ENCODE assay signal across 8 mouse cellular contexts in the genomic region with DNA sequence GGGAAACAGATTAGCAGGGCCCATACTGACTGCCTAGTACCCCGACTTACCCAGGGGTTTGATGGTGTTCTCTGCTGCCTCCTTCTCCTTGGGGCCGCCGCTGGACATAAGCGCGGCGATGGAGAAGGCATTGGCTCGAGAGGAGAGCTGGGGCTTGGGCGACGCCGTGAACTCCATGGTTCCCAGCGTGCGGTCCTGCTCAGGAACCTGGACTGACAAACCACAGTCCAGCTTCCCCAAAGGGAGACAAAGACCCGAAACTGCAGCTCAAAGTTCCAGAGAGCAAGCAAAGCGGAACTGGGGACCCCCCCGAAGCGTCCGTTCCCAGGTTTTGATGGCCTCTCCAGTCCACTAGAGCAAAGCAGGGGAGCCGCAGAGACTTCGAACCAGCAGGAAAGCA. TPM values are rescaled to one million over a fixed set of nuclear protein-coding genes. Genes with fewer than 3 reads are reported as not detected.
DNase-seq lines count a peak whose midpoint lies in the region; ATAC-seq and TF ChIP-seq lines count a peak whose summit lies in the region.

No protein-coding gene starts in this region.

- no peak for TF ChIP-seq CTCF in bone marrow macrophage, adult 2 months (IDR thresholded peaks at IDR 0.05; ENCODE audit: low read depth, low read length)
- no peak for TF ChIP-seq CTCF in liver, postnatal 0 days (IDR thresholded peaks at IDR 0.05; ENCODE audit: low read depth)

- no peak for DNase-seq in heart, postnatal 25 days (ENCODE audit: low spot score)
- no peak for DNase-seq in liver, postnatal 0 days
- no peak for DNase-seq in thymus, postnatal 14 days
- DNase-seq in left cerebral cortex, postnatal 36 days (ENCODE audit: low spot score in 2 of 2) = no peak
- DNase-seq in gastrocnemius, postnatal 4 days (ENCODE audit: low spot score in 2 of 2) = no peak

- peaks cover 6% of the 10 kb centered on the region; the same call in 1 of the 2 replicates for H3K36me3 ChIP-seq in heart, embryonic 11.5 days (ENCODE audit: control insufficient read depth, insufficient read depth, low read length)
- H3K36me3 ChIP-seq in hindbrain, embryonic 12.5 days = no peaks in the 10 kb centered on the region
- no peaks in the 10 kb centered on the region for H3K36me3 ChIP-seq in liver, postnatal 0 days (replicated peaks; ENCODE audit: insufficient read depth, low read length)

- intact Hi-C loops in heart, postnatal 25 days (cut with DNase I) = loop anchor here (5.0 kb wide), 1 partner anchor 124 kb away; no protein-coding TSS in a partner anchor
- intact Hi-C loops in left cerebral cortex, postnatal 36 days (cut with DNase I) = no loop called here

- peaks cover 13% of the 10 kb centered on the region for H3K4me1 ChIP-seq in heart, embryonic 11.5 days (ENCODE audit: control insufficient read depth, insufficient read depth, low read length)
- H3K4me1 ChIP-seq in bone marrow macrophage, adult 2 months (ENCODE audit: control insufficient read depth, insufficient read depth, low read length) = peaks cover 5% of the 10 kb centered on the region; the same call in 1 of the 2 replicates
- H3K4me1 ChIP-seq in hindbrain, embryonic 12.5 days = peaks cover 28% of the 10 kb centered on the region
- peaks cover 6% of the 10 kb centered on the region for H3K4me1 ChIP-seq in liver, postnatal 0 days (ENCODE audit: insufficient read depth)

- H3K4me3 ChIP-seq in heart, embryonic 11.5 days (ENCODE audit: low read depth, low read length) = peak overlapping the region; percentile 79
- H3K4me3 ChIP-seq in bone marrow macrophage, adult 2 months (ENCODE audit: insufficient read depth, low read length) = peak overlapping the region; percentile 16
- peak overlapping the region; percentile 29 for H3K4me3 ChIP-seq in hindbrain, embryonic 12.5 days
- peak overlapping the region; percentile 34 for H3K4me3 ChIP-seq in liver, postnatal 0 days (ENCODE audit: low read depth, low read length)

- WGBS in heart, embryonic 11.5 days (ENCODE audit: insufficient replicate concordance) = under 1% methylated on average over 19 of the region's 19 CpGs
- 0% methylated on average over 19 of the region's 19 CpGs for WGBS in hindbrain, embryonic 12.5 days
- 2% methylated on average over 19 of the region's 19 CpGs for WGBS in liver, postnatal 0 days (ENCODE audit: insufficient replicate concordance)

- H3K27me3 ChIP-seq in heart, embryonic 11.5 days (ENCODE audit: control insufficient read depth, insufficient read depth, low read length) = no peaks in the 10 kb centered on the region
- peaks cover 91% of the 10 kb centered on the region for H3K27me3 ChIP-seq in hindbrain, embryonic 12.5 days
- H3K27me3 ChIP-seq in liver, postnatal 0 days (ENCODE audit: insufficient read depth, low read length) = peaks cover 92% of the 10 kb centered on the region

- no peak for TF ChIP-seq POLR2A in bone marrow macrophage, adult 2 months (IDR thresholded peaks at IDR 0.05; ENCODE audit: borderline replicate concordance, low read depth, low read length)

- H3K9ac ChIP-seq in heart, embryonic 11.5 days (ENCODE audit: low read depth, low read length) = peak overlapping the region; percentile 98
- no peak overlapping the region for H3K9ac ChIP-seq in hindbrain, embryonic 12.5 days
- peak overlapping the region; percentile 46 for H3K9ac ChIP-seq in liver, postnatal 0 days (replicated peaks)

- H3K9me3 ChIP-seq in heart, embryonic 11.5 days (replicated peaks; ENCODE audit: control insufficient read depth, low read length) = no peaks in the 10 kb centered on the region
- no peaks in the 10 kb centered on the region for H3K9me3 ChIP-seq in hindbrain, embryonic 12.5 days (replicated peaks)
- H3K9me3 ChIP-seq in liver, postnatal 0 days (ENCODE audit: low read length) = no peaks in the 10 kb centered on the region

- no peak for TF ChIP-seq EP300 in liver, postnatal 0 days (IDR thresholded peaks at IDR 0.05; ENCODE audit: low read depth)

- peak overlapping the region; percentile 99 for H3K27ac ChIP-seq in heart, embryonic 11.5 days (ENCODE audit: low read depth, low read length)
- no peak overlapping the region for H3K27ac ChIP-seq in bone marrow macrophage, adult 2 months (ENCODE audit: insufficient read depth, low read depth, low read length)
- no peak overlapping the region for H3K27ac ChIP-seq in hindbrain, embryonic 12.5 days
- H3K27ac ChIP-seq in liver, postnatal 0 days (ENCODE audit: low read depth) = 0 out of 2 replicates have a peak overlapping the region, but pooled peaks have one; percentile 22

- peak overlapping the region; percentile 86 for H3K4me2 ChIP-seq in heart, embryonic 11.5 days
- H3K4me2 ChIP-seq in hindbrain, embryonic 12.5 days (replicated peaks) = peak overlapping the region; percentile 41
- H3K4me2 ChIP-seq in liver, postnatal 0 days (ENCODE audit: low read depth, low read length) = peak overlapping the region; percentile 42; the same call in 1 of the 2 replicates

- ATAC-seq in heart, embryonic 11.5 days (replicated peaks; ENCODE audit: insufficient number of reproducible peaks, low FRiP score, low TSS enrichment) = no peak
- peak; percentile 21; the same call in 1 of the 2 replicates for ATAC-seq in hindbrain, embryonic 12.5 days (ENCODE audit: low FRiP score)
- ATAC-seq in liver, postnatal 0 days = no peak

RNA-seq across cellular contexts. Expression of a gene that starts 0.4 kb away (rescaled TPM):
- 60.0 and 80.5 TPM in 2 replicates for polyA plus RNA-seq in heart, embryonic 11.5 days (2014; fragmentation: Nextera tagmentation; extraction: Ambion mirVana)
- 10 to 100 TPM; 88.9 to 92.6 TPM for total RNA-seq in heart, postnatal 25 days (2021)
- polyA plus RNA-seq in bone marrow macrophage, adult 2 months (2012; ENCODE audit: insufficient read depth, insufficient read length, missing spikeins) = not detected in 2 replicates
- 3.0 and 3.1 TPM in 2 replicates for polyA plus RNA-seq in hindbrain, embryonic 12.5 days (2016; fragmentation: Nextera tagmentation; extraction: Ambion mirVana)
- polyA plus RNA-seq in liver, postnatal 0 days (2015; fragmentation: Nextera tagmentation; extraction: Ambion mirVana) = 0.44 and 0.58 TPM in 2 replicates
- total RNA-seq in left cerebral cortex, postnatal 36 days (2021) = not detected
- under 1 TPM in 1 of 2 experiments, not detected in 1; 0.25 TPM for total RNA-seq in gastrocnemius, postnatal 4 days (2021)

Comparison
In these comparisons a context has a peak if more than half of its experiments do, and no peak if none do; other contexts are left out.
1. H3K27ac ChIP-seq: peak in heart, embryonic 11.5 days (single experiment) and liver, postnatal 0 days (single experiment); none in bone marrow macrophage, adult 2 months (single experiment) and hindbrain, embryonic 12.5 days (single experiment).
2. H3K4me3 ChIP-seq: peak in every context shown above with its lines; median percentile 79 in heart, embryonic 11.5 days; 34 in liver, postnatal 0 days; 29 in hindbrain, embryonic 12.5 days; 16 in bone marrow macrophage, adult 2 months.
3. RNA of a gene that starts 0.4 kb away (polyA plus RNA-seq): 60.0 to 80.5 TPM in heart, embryonic 11.5 days; 3.0 to 3.1 TPM in hindbrain, embryonic 12.5 days, 0.44 to 0.58 TPM in liver, postnatal 0 days and not detected in bone marrow macrophage, adult 2 months; every median in the first group is over 10 times any median in the second.
4. Peak in every context shown above with its lines, with median percentiles within 50 percentile points of each other: H3K4me2 ChIP-seq.